Mouse (Mus musculus) kidney, postnatal 0 days (tissue): ENCODE results near the gene Zfp523. TPM values are rescaled to one million over a fixed set of nuclear protein-coding genes. Genes with fewer than 3 reads are reported as not detected.

Experiments
- ATAC-seq: fragments of 200-750 bp; cut with Nextera tagmentation; replicated peaks from 2 replicates; pipeline ENCODE4 v1.8.0; 2017; ENCODE audit warnings: low read depth, moderate number of reproducible peaks, moderate TSS enrichment, moderate library complexity; ENCODE audit not compliant: low FRiP score
- DNase-seq: peaks from one replicate; pipeline ENCODE4 v3.0.0-alpha.2; 2016; ENCODE audit warnings: low spot score
- H3K27ac ChIP-seq: fragments of 300-500 bp; sonication (generic); 2 replicates; pipeline ENCODE4 v1.5.1; 2014; ENCODE audit warnings: mild to moderate bottlenecking
- H3K27me3 ChIP-seq: fragments of 300-500 bp; sonication (generic); 2 replicates; pipeline ENCODE4 v1.6.1; 2014; ENCODE audit warnings: low read length, mixed read lengths; ENCODE audit not compliant: insufficient read depth
- H3K36me3 ChIP-seq: fragments of 300-500 bp; sonication (generic); 2 replicates; pipeline ENCODE4 v1.6.1; 2014; ENCODE audit warnings: low read length, mixed read lengths; ENCODE audit not compliant: insufficient read depth
- H3K4me1 ChIP-seq: fragments of 300-500 bp; sonication (generic); replicated peaks from 2 replicates; pipeline ENCODE4 v1.6.1; 2014; ENCODE audit warnings: antibody characterized with exemption, low read length, mixed read lengths; ENCODE audit not compliant: insufficient read depth
- H3K4me2 ChIP-seq: fragments of 300-500 bp; sonication (generic); 2 replicates; pipeline ENCODE4 v1.6.1; 2014; ENCODE audit warnings: mild to moderate bottlenecking, low read length, moderate library complexity, mixed read lengths
- H3K4me3 ChIP-seq: fragments of 300-500 bp; sonication (generic); replicated peaks from 2 replicates; pipeline ENCODE4 v1.5.1; 2014; ENCODE audit warnings: low read depth, low read length
- H3K9ac ChIP-seq: fragments of 300-500 bp; sonication (generic); 2 replicates; pipeline ENCODE4 v1.6.1; 2014; ENCODE audit warnings: low read depth, low read length
- H3K9me3 ChIP-seq: fragments of 300-500 bp; sonication (generic); replicated peaks from 2 replicates; pipeline ENCODE4 v1.6.1; 2016; ENCODE audit warnings: low read length, inconsistent platforms, mixed read lengths
- CTCF ChIP-seq: IDR thresholded peaks from 2 replicates; pipeline ENCODE4 v1.5.1; 2016; ENCODE audit warnings: antibody characterized with exemption, low read depth, mild to moderate bottlenecking, moderate library complexity
- WGBS: fragments of 180-500 bp; shearing (Covaris S2); extraction: QIAGEN DNeasy Blood & Tissue Kit; methylation state at CpG from one replicate; pipeline ENCODE4 v1.1.7; 2014; 5-methylcytosine and 5-hydroxymethylcytosine counted together
- polyA plus RNA-seq: library from polyadenylated mRNA; unstranded; fragments of >200 nt; fragmentation: Nextera tagmentation; extraction: Ambion mirVana; gene quantifications from 2 replicates; pipeline ENCODE4 v1.2.1, GENCODE M21; 2015

The Zfp523 gene
- polyA plus RNA-seq = 30.4 and 32.4 TPM in 2 replicates

GRCm38 (mm10) chr17:28176775-28177539 is at the start of gene Zfp523:
Zfp523 (plus strand) TSS chr17:28177129.
- Histone ChIP-seq H3K4me1 (peaks cover 20% of the 10 kb centered on the region), H3K4me3 (peak within 1 kb of the TSS; percentile 81), H3K4me2 (peak within 1 kb of the TSS; percentile 92), H3K9ac (peak within 1 kb of the TSS; percentile 95), H3K27ac (peak within 1 kb of the TSS; percentile 93), H3K27me3 (no peaks in the 10 kb centered on the region), H3K9me3 (no peaks in the 10 kb centered on the region), H3K36me3 (no peaks in the 10 kb centered on the region; the same call in 1 of the 2 replicates)
- under 1% methylated on average over 71 of the region's 82 CpGs for whole genome bisulfite sequencing
- DNase-seq (peak; percentile 91), ATAC-seq (peak; percentile 90)
- TF ChIP-seq CTCF = no peak

- Histone ChIP-seq H3K9ac (no peak overlapping the region), H3K36me3 (no peaks in the 10 kb centered on the region), H3K9me3 (no peaks in the 10 kb centered on the region), H3K27me3 (no peaks in the 10 kb centered on the region), H3K4me2 (no peak overlapping the region), H3K4me1 (0 out of 2 replicates have a peak, but pooled peaks cover 3% of the 10 kb centered on the region), H3K4me3 (no peak overlapping the region), H3K27ac (no peak overlapping the region)
- ATAC-seq = no peak
- TF ChIP-seq CTCF = no peak
- DNase-seq = no peak
- 90% methylated on average over 5 of the region's 5 CpGs for WGBS
Measured at GRCm38 (mm10) chr17:28129796-28130195, 47.1 kb upstream of the Zfp523 start.

GRCm38 (mm10) chr17:28130391-28131125 is 46.4 kb upstream of the Zfp523 start:
- no peaks in the 10 kb centered on the region for H3K27me3 ChIP-seq
- WGBS = 54% methylated on average over 5 of the region's 5 CpGs
- ATAC-seq = no peak

GRCm38 (mm10) chr17:28131156-28131555 is 45.8 kb upstream of the Zfp523 start:
- Histone ChIP-seq H3K4me3 (no peak overlapping the region), H3K27ac (no peak overlapping the region), H3K4me1 (0 out of 2 replicates have a peak, but pooled peaks cover 3% of the 10 kb centered on the region), H3K36me3 (no peaks in the 10 kb centered on the region), H3K4me2 (no peak overlapping the region), H3K9ac (no peak overlapping the region), H3K27me3 (no peaks in the 10 kb centered on the region), H3K9me3 (no peaks in the 10 kb centered on the region)
- ATAC-seq (no peak), DNase-seq (no peak)
- no peak for TF ChIP-seq CTCF

More at GRCm38 (mm10) chr17:28130391-28131125, 46.4 kb upstream of the Zfp523 start:
- no peak for DNase-seq
- Histone ChIP-seq H3K9me3 (no peaks in the 10 kb centered on the region), H3K27ac (no peak overlapping the region), H3K9ac (no peak overlapping the region), H3K4me1 (0 out of 2 replicates have a peak, but pooled peaks cover 3% of the 10 kb centered on the region), H3K4me3 (no peak overlapping the region), H3K36me3 (no peaks in the 10 kb centered on the region), H3K4me2 (no peak overlapping the region)
- TF ChIP-seq CTCF = no peak

GRCm38 (mm10) chr17:28133193-28133592 is 43.7 kb upstream of the Zfp523 start:
- Histone ChIP-seq H3K4me1 (0 out of 2 replicates have a peak, but pooled peaks cover 3% of the 10 kb centered on the region), H3K9ac (no peak overlapping the region), H3K27me3 (no peaks in the 10 kb centered on the region), H3K4me3 (no peak overlapping the region), H3K4me2 (no peak overlapping the region), H3K36me3 (no peaks in the 10 kb centered on the region), H3K27ac (no peak overlapping the region), H3K9me3 (no peaks in the 10 kb centered on the region)
- TF ChIP-seq CTCF = peak; percentile 85
- 4% methylated on average over 14 of the region's 14 CpGs for WGBS
- peak; percentile 78 for DNase-seq
- 0 out of 2 replicates have a peak, but pooled peaks have one; percentile 33 for ATAC-seq

GRCm38 (mm10) chr17:28135496-28135895 is 41.4 kb upstream of the Zfp523 start:
- Histone ChIP-seq H3K27ac (no peak overlapping the region), H3K4me2 (no peak overlapping the region), H3K27me3 (no peaks in the 10 kb centered on the region), H3K36me3 (no peaks in the 10 kb centered on the region), H3K4me1 (0 out of 2 replicates have a peak, but pooled peaks cover 3% of the 10 kb centered on the region), H3K4me3 (no peak overlapping the region), H3K9ac (no peak overlapping the region), H3K9me3 (no peaks in the 10 kb centered on the region)
- 49% methylated on average over 3 of the region's 3 CpGs for WGBS
- TF ChIP-seq CTCF = no peak
- ATAC-seq (no peak), DNase-seq (no peak)
